Mouse (Mus musculus) inflammation-experienced regulatory T-cells, adult 6 months (primary cell): Measurements from ENCODE around the gene Zfp142. TPM values are rescaled to one million over a fixed set of nuclear protein-coding genes. Genes with fewer than 3 reads are reported as not detected.

Source experiments
- polyA plus RNA-seq, 3 experiments: library from polyadenylated mRNA; unstranded; fragments of 100-300 nt; shearing (Covaris generic); gene quantifications; one replicate each; pipeline ENCODE4 v1.2.1; 2017

The Zfp142 gene
- polyA plus RNA-seq, 3 experiments from 2014 or later: 8.3 to 20.9 (median 11.0) TPM

Other genes with a start within 250 kb of the Zfp142 start
- not detected for gene Catip, start 226.1 kb downstream of the Zfp142 start, polyA plus RNA-seq
- gene Slc11a1, start 213.1 kb downstream of the Zfp142 start, polyA plus RNA-seq: 1 to 10 TPM in 2 of 3 experiments, under 1 TPM in 1; 0.97 to 1.7 (median 1.3) TPM
- gene Ctdsp1, start 196.7 kb downstream of the Zfp142 start, polyA plus RNA-seq: 10 to 100 TPM; 28.8 to 39.0 (median 36.1) TPM
- under 1 TPM in 2 of 3 experiments, not detected in 1; 0.26 to 0.41 TPM for gene Vil1, start 178.9 kb downstream of the Zfp142 start, polyA plus RNA-seq
- gene Cnot9, start 82.2 kb downstream of the Zfp142 start, polyA plus RNA-seq: 10 to 100 TPM; 39.4 to 72.2 (median 52.6) TPM
- gene Plcd4, start 45.4 kb downstream of the Zfp142 start, polyA plus RNA-seq: 1 to 10 TPM; 1.1 to 5.6 (median 2.5) TPM
- 10 to 100 TPM; 29.2 to 30.1 (median 29.4) TPM for gene Usp37, start 44.0 kb downstream of the Zfp142 start, polyA plus RNA-seq
- 10 to 100 TPM; 11.1 to 16.0 (median 15.5) TPM for gene Bcs1l, start within 50 bp of the Zfp142 start, polyA plus RNA-seq
- gene Rnf25, start 13.2 kb upstream of the Zfp142 start, polyA plus RNA-seq: 10 to 100 TPM; 19.2 to 25.0 (median 22.0) TPM
- gene Stk36, start 13.2 kb upstream of the Zfp142 start, polyA plus RNA-seq: not detected
- 10 to 100 TPM in 2 of 3 experiments, 1 to 10 TPM in 1; 8.1 to 15.9 (median 14.8) TPM for gene Ttll4, start 73.5 kb upstream of the Zfp142 start, polyA plus RNA-seq
- 1 to 10 TPM in 1 of 3 experiments, not detected in 2; 1.4 TPM for gene Cyp27a1, start 125.3 kb upstream of the Zfp142 start, polyA plus RNA-seq
- not detected for gene Prkag3, start 161.0 kb upstream of the Zfp142 start, polyA plus RNA-seq
- gene Wnt6, start 183.6 kb upstream of the Zfp142 start, polyA plus RNA-seq: not detected
- under 1 TPM in 1 of 3 experiments, not detected in 2; 0.19 TPM for gene Wnt10a, start 203.3 kb upstream of the Zfp142 start, polyA plus RNA-seq